Mouse (Mus musculus) gastrocnemius, postnatal 36 days (tissue): ENCODE results near the gene Mypn. TPM values are rescaled to one million over a fixed set of nuclear protein-coding genes. Genes with fewer than 3 reads are reported as not detected.

Source experiments
- DNase-seq, 2 experiments: peaks; one replicate each; pipeline ENCODE4 v3.0.0; 2022
- intact Hi-C: fragments of 180-260 bp; cut with DNase I; formaldehyde crosslinking; loops from one replicate; pipeline ENCODE4 v1.15.1; 2025
- total RNA-seq, 2 experiments: library from RNA; stranded (reverse); gene quantifications; 2 replicates each; pipeline ENCODE4 v1.2.3; 2021

Gene Mypn
- total RNA-seq, 2 experiments from 2014 or later: 252 to 293 TPM

DNA sequence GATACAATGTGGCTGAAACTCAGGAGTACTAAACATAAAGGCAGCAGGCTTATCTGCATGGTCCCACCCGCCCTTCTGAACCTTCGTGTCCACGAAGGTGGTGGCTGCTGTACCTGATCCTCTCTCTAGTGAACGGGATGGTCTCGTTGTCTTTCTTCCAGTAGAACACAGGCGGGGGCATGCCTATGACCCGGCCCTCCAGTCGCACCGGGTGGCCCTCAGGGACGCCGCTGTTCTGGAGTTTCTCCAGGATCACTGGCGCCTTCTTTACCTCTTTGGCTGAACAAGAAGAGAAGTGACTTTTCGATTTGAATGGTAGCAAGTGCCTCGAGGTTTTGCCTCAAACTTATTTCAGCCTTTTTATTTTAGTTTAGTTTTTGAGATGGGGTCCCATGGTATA is 83.8 kb downstream of the Mypn start:
- intact Hi-C loops: no loop called here
- no peak for DNase-seq

DNA sequence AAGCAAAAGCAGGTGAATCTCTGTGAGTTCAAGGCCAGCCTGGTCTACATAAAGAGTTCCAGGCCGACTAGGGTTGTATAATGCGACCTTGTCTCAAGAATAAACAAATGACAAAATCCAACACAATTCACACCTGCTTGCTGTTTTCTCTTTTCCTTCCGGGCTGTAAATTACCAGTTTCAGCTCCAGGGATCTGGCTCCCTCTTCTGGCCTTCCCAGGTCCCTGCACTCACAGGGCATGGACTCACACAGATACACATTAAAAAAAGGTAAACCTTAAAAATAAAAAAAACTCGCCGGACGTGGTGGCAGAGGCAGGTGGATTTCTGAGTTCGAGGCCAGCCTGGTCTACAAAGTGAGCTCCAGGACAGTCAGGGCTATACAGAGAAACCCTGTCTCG is 86.2 kb downstream of the Mypn start:
- DNase-seq: no peak
- intact Hi-C loops: no loop called here

DNA sequence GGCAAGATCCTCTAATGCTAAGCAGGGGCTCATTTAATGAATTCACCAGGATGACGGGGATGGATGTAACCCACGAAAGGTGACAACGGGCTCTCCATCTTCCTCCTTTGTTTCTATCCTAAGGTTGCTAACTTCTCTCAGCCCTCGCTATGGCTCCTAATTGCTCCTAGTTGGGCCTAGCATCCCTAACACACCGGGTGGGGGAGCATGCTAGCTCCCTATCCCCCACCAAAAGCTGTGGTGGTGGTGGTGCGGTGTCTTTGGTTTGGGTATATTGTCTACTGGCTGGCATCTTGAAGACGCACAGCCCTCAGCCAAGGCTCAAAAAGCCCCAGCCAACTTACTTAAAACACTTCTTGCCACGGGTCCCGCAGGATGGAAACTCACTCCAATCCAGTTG is 87.4 kb downstream of the Mypn start:
- intact Hi-C loops: no loop called here
- no peak for DNase-seq

DNA sequence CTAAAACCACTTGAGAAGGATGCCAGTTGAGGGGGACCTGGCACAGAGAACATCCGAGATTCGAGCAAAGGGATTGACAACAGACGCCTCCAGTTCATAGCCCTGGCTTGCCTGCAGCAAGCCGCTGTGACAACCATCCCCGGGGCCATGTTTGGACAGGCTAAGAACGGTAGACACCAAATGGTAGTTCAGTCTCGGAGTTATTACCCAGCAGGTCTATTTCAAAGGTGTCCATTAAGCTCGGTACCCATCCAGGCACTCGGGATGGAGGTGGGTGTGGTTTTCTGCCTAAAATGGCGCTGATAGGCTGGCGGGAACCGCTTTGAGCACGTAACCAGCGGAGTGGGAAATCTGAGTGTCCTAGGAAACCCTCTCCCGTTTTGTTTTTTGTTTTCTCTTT is 87.9 kb downstream of the Mypn start:
- DNase-seq: no peak
- intact Hi-C loops: no loop called here

DNA sequence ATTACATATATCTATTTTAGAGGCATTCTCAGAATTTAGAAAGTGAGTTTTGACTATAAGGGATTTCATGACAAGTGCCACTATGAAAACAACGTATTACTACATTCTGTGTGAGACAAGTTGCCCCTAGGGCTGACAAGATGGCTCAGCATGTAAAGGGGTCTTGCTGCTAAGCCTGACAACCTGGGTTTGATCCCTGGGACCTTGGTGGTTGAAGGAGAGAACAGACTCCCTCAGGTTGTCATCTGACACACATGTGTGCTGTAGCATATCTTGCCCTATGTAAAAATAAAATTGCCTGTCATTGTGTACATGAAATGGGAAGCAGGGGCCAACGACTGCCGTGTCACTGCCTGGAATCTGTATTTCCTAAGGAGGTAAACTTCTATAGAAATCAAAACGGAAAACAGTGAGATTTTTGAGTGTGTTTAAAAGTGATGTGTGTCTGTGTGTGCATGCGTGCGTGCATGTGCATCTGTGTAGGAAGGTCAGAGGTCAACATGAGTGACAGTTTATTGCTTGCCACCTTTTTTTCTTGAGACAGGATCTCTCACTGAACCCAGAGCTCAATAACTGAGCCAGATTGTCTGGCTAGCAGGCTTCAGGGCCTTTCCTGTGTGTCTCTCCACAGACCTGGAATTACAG is 89.9 kb downstream of the Mypn start:
- DNase-seq: no peak
- intact Hi-C loops: no loop called here

DNA sequence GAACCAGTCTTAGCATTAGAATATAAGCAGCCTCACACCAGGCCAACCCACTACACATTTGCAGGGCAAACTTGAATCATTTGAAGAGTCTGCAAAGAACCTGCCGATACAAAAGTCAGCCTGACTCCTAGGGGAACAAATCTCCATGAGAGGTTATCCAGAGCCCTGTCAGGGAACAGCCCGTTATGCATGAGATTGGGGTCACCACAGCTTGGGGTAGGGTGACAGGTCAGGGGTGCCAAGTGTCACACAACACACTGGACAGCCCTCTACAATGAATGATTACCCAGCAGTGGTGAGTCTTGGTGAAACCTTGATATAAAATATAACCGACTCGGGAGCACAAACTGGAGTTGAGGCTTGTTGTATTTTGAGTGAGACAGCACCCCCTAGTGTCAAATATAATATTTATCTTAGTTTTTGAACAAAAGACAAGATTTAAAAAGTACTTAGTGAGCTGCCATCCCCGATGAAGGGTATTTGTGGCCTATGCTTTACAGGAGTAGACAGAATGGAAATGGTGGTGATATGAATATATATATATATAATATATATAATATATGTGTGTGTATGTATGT is 90.6 kb downstream of the Mypn start:
- DNase-seq: no peak
- intact Hi-C loops: no loop called here

DNA sequence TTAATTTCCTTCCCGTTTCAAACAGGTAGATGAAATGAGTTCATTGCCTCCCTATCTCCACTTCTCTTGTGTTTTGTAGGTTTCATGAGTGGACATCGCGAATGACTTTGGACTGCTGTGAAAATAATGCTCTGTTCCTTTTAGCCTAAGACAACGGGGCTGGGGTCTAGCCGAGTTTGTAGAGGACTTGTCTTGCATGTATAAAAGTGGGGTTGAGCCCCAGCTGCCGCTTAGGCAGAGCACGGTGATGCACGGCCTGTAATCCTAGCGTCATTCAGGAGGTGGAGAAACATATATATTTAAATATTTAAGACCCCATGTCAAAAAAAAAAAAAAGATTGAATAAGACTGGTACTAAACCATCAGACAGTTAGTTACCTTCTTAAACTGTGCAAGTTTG is 103.1 kb downstream of the Mypn start:
- DNase-seq: no peak
- intact Hi-C loops: no loop called here

DNA sequence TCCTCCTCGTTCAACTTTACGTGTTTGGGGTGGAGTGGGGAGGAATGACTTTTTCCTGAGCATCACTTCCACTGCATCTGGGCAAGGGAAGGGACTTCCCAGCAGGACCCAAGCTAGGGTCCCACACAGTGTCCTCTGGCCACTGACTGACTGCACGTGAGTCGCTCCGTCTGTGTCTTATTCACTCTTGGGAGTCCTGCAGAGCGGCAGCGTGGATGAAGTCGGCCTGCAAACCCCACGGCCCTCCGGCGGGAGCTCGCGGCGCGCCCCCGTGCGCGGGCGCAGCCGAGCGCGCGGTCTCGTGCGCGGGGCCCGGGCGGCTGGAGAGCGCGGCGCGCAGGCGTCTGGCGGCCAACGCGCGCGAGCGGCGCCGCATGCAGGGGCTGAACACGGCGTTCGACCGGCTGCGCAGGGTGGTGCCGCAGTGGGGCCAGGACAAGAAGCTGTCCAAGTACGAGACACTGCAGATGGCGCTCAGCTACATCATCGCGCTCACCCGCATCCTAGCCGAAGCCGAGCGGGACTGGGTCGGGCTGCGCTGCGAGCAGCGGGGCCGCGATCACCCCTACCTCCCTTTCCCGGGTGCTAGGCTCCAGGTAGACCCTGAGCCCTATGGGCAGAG is 103.7 kb downstream of the Mypn start:
- DNase-seq: peak; percentile 12 to 17
- intact Hi-C loops: no loop called here

DNA sequence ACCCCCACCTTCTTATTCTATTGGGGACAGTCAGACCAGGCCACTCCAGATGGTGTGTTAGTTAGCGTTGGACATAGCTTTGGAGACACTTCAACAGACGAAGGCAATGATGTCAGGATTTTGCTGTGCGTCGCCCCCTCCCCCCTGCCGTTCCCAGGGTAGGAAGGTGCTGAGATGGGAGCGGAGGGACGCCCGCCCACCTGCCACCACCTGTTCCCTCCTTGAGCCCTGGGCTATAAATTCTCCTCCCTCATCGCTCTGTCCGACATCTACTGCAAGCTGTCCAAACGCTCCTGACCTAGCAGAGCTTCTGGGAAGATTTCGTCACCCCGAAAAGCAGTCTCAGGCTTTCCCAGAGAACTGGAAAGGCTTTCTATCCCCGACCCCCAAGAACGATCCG is 104.2 kb downstream of the Mypn start, which contains the start of gene Atoh7:
Gene Atoh7, plus strand, starts transcription at position 131 of the 400 bp plus-strand sequence.
- no peak for DNase-seq
- intact Hi-C loops: no loop called here

DNA sequence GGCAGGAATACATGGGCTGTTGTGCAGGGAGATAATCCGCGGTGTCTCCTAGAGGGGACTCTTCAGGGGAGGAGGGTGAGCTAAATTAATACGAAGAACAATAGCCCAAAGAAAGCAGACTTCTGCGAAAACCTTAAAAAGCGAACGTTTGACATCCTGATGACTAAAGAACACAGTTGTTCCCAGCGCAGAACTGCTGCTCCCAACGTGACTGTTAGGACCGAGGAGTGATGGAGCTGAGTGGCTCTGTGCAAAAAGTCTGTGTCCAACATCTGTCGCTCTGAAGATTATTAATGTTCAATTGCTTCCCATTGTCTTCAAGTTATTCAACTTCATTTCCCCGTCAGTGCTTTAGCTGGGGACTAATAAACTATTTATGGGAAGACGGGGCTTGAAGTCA is 105.6 kb downstream of the Mypn start:
- no peak for DNase-seq
- intact Hi-C loops: no loop called here

DNA sequence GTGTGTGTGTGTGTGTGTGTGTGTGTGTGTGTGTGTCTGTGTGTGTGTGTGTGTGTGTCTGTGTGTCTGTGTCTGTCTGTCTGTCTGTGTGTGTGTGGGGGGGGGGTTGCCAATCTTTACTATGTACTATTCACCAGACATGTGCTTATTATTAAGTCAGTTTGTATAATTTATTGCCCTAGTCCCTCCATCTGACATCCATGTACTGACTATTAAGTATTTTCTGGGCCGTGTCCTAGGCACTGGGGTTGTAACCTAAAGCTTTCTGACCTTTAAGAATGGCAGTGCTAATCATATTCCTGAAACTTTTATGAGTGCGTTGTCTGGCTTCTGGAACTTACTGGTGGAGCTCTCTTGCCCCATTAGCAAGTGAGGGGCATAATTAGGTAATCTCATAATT is 107.0 kb downstream of the Mypn start:
- DNase-seq: no peak
- intact Hi-C loops: no loop called here

DNA sequence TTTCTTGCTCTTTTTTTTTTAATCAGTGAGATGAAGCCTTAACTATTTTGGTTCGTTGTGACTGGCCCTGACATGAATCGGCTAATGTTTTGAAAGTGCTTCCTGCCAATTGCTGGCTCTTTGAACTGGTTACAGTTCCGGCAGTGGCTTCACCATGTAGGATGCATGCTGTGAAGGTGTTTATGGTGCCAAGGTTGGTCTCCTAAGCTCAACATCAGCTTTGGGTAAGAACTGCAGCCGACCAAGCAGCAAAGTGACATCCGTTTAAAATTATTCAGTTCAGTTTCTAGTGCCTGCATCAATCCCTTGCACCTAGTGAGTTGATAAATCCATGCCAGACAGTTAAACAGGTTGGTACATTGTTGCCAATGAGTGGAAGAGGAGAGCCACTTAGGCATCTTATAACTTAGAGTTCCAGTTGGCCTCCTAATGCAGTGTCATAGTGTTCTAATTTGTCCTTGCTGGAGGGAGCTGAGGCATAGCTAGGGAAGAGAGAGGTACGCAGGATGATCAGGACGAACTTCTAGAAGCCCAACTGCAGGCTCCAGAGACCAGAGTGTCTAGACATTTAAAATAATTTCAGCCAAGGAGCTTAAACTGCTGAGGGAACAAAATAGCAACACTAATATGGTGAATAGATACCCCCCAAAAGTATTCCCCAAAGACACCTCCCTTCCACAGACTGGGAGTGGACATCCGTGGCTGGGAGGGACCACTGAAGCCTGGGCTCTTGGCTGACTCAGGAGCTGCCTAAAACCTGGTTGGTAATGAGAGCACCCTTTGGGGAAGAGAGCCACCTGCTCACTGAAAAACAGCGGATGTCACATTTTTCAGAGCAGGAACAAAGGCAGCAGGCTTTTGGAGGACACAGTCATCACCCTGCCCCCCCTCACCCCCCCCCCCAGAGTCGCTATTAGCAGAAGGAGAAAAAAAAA is 110.9 kb downstream of the Mypn start:
- intact Hi-C loops: no loop called here

DNA sequence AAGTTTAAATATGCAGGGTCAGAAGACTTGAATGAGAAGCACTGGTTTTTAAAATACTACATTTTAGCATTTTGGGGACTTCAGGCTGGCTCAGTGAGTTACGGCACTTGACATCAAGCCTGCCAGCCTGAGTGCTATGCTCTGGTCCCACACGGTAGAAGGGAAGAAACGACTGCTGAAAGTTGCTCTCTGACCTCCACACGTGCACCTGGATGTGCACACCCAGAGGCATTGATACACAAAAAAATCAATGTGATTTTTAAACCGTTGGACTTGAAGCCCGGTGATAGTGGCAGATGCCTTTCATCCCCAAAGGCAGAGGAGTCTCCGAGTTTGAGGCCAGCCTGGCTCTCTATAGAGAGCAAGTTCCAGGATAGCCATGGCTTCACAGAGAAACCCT is 111.8 kb downstream of the Mypn start:
- DNase-seq: no peak
- intact Hi-C loops: no loop called here

More for the DNA sequence above, 110.9 kb downstream of the Mypn start:
- DNase-seq: no peak

DNA sequence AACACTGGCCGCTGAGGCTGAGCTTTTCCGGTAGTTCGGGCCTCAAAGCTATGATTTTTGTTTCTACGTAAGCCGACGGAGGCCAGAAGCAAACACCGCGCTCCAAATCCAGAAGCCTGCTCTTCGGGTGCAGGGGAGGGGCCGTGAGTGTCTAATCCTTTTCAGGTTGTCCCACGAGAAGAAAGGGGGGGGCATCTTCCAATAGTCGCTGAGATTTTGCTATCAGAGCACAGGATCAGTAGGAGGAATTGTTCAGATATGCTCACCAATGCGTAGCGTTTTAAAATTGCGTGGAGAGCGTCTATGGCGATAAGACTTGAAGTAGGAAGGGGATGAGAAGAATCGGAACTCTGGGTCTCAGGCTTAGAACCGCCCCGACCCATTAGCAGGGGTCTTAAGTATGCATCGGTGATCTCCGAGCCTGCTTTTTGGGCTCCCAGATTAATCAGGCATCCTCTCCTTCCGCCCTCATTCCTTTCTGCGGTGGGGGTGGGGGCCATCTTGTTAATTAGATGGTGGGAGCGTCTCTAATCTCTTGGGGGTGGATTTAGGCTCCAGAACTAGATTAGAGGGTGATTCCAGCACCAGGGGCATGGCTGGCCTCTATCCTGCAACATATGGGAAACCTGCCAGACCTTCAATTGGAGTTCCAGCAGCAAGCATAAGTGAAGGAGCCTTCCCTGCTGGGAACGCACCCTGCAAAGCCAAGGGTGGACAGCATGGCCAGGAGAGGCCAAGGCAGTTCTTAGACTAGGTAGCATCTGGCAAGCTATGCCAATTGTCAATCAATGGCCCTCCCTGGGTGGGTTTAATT is 113.8 kb downstream of the Mypn start:
- no peak for DNase-seq
- intact Hi-C loops: no loop called here

DNA sequence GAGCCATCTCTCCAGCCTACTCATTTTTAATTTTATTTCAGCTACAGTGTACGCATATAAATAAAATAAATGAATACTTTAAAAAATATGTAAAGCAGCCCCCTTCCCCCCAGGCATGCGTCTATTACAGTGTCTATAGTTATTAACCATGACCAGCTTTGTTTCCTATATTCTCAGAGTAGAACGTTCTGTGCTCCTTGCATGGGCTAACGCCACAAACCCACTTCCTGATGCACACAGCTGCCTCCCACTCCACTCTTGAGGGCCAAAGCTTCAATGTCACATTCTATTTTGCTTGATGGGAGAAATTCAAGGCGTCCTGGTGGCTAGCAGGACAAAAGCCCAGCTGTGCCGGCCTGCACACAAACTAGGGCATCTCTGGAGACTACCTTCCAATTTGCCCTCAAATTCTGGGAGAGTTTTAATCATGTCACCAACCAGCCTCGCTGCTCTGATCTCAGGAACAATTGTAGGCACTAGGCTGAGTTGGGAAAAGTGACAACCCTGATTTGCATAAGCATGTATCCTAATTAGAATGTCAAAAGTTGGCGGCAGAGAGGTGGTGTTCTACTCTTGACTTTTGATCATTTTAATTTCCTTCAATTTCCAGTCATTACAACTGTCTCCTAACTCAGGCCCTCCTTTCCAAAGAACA is 114.5 kb downstream of the Mypn start:
- intact Hi-C loops: no loop called here
- DNase-seq: no peak

DNA sequence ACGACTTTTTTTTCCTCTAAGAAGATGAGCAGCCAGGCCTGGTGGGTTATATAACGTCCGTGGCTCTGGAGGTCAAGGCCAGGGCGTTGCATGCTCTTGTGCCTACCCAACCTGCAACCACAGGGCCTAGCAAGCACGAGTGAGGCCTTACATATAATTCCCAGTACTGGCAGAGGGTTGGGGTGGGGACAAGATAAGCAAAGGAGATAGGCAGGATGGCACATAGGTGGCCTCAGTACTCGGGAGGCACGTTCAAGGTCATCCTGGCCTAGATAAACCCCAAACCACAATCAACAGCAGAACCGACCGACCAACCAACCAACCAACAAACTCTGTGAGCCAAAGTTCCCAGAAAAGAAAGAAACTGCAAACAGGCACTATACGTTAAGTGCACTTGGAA is 117.4 kb downstream of the Mypn start:
- no peak for DNase-seq
- intact Hi-C loops: no loop called here

DNA sequence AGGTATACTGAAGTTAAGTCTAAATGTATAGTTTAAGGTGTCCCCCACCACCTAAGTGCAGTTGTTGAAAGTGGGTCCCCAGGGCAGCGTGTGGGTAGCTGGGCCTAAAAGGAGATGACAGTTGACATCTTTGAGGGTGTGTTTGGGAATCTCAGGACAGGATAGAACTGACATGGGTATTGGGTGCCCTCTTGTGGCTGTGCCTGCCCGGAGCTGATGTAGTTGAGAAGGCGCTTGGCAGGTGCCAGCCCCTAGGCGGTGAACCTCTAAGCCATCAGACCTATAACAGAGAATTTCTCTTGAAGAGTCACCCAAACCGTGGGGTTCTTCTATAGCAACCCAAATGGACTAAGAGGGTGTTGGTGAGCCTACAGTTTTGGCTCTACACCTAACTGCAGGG is 137.8 kb downstream of the Mypn start:
- peak; percentile 58 to 69 for DNase-seq
- intact Hi-C loops: loop anchor here (2.0 kb wide), 1 partner anchor 37 kb away; no protein-coding TSS in a partner anchor
